Mouse (Mus musculus) bone marrow macrophage, adult 2 months (primary cell): Measurements from ENCODE around the gene Ddx49.

ENCODE experiments used
- CTCF ChIP-seq: IDR thresholded peaks from 2 replicates; pipeline ENCODE4 v1.5.1; 2012; ENCODE audit warnings: low read depth, mild to moderate bottlenecking, low read length, moderate library complexity
- POLR2A ChIP-seq: IDR thresholded peaks from 2 replicates; pipeline ENCODE4 v1.6.1; 2012; ENCODE audit warnings: mild to moderate bottlenecking, low read depth, low read length, borderline replicate concordance

GRCm38 (mm10) chr8:70344279-70344678 is 42.0 kb upstream of the Ddx49 start:
- TF ChIP-seq CTCF (no peak), POLR2A (no peak)
